Mouse (Mus musculus) urinary bladder, postnatal 14 days (tissue): ENCODE measurements at regions not wholly inside any gene's neighbourhood (a gene's known extent, or its start where the extent isn't known, plus 50 kb on each side); places are given as distances from the start of the nearest gene placed in this dataset.
"Not testable (repeated sequence)": the region's sequence is repeated elsewhere in the genome, so short reads cannot be mapped to it uniquely, and the experiment has no call there.

Experiments used
- DNase-seq: peaks from one replicate; pipeline ENCODE4 v3.0.0; 2021; ENCODE audit warnings: low spot score

DNA sequence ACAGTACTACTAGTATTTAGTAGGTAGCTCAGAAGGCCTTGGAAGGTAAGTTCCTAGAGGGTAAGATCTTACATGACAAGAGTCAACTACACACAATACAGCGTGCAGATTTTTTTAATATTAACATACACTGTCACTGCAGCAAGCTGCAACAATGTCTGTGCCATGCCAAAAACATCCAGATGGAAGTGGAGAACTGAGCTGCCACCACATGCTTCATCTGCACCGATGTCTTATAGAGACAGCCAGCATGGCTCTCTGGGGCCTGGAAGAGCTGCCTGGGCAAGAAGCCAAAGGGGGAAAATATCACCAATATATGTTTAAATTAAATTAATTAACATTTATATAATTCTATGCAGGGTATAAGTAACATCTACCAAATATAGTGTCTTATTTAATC, 795.3 kb downstream of the Cypt12 start:
- no peak for DNase-seq

DNA sequence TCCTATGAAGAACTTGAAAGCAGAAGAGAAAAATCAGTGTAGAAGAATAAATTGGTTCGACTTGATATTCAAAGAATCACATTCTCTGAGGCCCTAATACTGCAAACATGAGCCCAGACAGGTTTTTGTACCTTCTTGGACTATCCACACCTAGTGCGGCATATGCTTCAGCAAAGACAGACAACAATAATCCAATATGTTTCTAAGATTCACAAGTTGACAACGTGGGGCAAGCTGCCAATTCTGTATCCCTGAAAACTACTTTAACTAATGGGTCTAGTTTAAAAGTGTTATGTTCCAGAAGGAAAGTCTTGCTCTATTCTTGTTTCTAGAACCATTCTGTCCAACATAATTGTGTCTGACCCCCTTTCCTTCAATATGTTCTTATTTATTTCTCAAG, 796.0 kb downstream of the Cypt12 start:
- no peak for DNase-seq

DNA sequence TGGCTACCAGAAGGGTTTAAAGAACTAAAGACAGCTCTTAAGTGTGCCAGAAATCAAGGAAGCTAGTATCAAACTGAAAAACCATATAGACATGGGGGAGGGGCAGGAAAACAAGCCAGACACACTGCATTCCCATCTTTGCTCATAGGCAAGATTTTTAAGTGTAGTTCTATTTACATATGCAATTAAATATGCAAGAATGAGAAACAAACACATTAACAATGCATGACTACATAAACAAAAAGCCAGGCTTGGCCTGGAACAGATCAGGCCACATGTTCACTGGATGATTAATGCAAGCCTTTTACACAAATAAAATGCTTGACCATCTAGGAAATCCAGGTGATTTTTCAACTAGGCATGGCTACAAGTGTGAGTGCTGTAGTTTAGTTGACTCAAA, 798.0 kb downstream of the Cypt12 start:
- no peak for DNase-seq

DNA sequence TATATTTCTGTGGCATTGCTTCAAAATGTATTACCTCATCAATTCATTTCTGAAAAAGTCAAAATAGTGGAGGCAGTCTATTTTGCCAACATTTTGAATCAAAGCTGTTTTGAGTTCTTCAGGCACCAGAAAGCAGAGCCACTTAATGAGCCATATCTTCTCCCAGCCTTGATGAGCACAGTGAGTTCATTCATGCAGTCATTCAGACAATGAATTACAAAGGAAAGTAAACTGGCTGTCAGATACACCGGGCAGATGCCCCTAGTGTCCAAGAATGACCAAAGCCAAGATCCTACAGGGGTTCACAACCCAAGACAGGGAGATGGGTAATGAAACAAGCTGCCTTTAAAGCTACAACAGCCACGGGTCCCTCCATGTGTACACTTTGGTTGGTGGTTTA, 798.7 kb downstream of the Cypt12 start:
- no peak for DNase-seq

DNA sequence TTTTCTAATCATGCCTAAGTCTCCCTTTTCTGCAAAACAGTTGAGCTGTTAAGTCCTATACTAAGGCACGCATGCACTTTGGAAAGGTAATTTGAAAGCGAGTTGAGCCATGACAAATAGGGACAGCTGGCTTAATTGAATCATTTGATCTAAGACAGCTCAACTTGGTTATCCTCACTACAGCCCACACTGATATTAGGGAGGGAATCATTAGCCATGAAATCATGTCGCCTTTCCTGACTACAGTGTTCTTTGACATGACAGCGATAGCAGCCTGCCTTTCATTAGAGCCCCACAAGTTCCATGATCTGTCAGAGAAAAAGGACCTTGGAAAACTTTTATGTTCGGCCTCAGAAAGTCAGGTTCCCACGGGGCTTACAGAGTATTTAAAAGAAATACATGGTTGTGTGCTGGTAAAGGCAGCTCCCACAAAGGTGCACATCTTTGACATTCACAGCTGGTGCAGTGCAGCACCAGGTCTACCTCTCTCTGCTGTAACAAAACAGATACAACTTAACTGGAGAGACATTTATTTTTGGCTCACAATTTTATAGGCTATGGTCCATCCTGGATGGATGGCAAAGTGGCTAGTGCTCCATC, 803.5 kb downstream of the Cypt12 start:
- no peak for DNase-seq

DNA sequence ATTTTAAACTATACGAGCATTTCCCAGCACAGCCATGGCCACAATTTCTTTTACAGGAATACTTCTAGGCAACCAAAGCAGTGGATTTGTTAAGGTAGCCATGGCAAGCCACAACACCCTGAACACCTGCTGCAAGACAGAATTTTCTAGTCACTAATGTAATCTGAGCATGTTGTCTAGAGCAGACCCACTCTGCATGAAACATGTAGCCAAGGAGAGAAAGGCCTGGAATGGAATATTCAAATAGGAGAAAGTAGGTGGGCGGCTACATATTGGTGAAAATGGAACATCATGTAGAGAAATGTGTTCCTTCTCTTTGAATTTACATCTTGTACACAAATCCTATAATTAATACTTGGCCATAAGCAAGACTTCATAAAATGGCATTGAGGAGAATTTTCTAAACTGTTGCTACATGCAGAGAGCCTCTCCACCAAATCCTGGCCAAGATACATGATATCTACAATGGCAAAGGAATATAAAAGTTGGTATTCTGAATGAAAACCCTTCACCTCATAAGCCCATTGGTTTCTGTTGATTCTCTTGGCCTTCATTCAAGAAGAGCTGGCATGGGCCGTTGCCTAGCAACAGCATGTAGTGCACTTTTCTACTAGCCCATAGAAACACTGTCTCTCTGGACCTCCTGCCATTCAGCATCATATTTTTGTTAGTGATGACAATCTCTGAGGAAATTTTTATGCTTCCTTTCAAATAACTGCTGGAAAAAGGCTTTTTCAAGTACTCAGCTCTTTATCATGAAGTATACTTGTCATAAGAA, 816.3 kb downstream of the Cypt12 start:
- no peak for DNase-seq

DNA sequence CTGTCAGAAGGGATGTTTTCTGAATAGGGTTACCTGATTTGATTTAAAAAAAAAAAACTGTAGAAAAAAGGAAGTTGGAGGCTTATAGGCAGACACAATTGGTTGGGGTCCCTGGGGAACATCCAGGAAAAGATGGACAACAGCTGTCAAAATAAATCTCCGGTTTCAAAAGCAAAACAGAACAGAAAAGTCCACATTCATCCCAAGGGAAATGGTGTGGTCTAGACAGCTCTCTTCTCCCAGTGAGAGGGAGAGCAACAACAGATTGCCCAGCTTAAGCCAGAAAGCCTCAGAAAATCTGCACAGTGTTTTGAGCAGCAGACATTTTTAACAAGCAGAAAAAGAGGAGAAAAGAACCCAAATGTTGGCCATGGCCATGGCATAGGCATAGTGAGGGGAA, 830.3 kb downstream of the Cypt12 start:
- DNase-seq, result no peak

DNA sequence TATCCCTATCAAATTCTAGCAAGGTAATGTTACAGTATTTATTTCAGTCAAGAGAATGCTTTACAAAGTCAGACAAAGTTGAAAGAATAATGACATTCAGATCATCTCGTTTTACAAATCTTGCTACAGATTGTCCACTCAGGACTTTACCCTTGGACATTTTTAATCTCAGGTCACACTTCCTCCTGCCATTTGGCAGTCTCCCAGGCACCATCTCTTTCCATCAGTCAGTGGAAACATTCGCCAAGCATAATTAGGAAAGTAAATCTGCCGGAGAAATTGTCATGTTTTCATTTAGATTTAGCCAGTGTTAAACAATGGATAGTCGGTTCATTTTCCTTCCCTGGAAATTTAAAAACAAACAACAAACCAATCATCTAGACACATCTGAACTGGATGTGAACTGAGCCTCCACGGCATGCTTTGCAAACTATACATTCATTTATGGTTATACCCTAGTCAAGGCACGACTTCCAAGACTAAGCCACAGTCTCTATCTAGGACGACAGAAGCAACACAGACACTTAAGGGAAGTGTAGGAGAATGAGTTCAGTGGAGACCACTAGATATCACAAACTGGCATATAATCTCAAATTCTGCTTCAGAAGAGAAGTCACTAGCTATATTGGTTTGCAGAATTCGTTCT, 839.4 kb downstream of the Cypt12 start:
- DNase-seq, result no peak

DNA sequence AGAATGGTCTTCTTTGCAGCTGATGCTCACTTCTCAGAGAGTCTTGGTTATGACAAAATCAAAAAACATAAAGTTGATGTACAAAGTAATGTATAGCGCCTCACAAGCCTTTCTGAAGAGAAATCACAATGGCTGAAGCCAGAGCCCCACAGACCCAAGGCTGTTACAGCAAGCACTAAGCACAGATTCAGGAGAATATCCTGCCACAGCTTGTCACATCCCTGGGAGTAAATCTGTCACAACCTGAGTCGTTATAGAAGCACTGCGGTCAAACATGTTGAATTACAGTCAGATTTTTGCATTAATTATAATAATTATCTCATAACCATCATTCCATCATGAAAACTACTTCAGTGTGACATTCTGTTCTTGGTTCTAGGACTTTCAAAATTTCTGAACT, 825.7 kb downstream of the 1700064H15Rik start:
- no peak for DNase-seq

DNA sequence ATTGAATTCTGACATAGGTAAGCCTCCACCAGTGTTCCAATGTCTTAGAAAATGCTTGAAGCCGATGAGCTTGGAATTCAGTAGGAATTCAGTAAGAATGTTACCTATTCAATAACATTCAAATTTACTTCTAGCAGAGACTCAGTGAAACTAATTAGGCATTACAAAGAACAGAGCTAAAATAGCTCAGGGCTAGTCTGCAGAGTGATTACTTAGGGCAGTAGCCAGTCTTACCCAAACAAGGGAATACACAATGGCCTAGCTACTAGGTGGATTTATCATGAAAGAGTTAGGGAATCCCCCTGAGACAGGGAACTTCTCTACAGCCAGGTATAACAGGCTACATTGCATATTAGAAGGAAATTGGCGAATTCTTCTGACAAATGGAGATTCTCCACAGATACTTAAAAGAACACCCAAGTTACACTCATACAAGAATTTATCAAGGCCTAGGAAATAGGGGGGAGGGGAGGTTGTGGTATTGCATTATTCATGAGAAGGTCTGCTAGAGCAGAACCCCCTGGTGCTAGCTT, 799.6 kb downstream of the 1700064H15Rik start:
- DNase-seq, result not testable (repeated sequence)

DNA sequence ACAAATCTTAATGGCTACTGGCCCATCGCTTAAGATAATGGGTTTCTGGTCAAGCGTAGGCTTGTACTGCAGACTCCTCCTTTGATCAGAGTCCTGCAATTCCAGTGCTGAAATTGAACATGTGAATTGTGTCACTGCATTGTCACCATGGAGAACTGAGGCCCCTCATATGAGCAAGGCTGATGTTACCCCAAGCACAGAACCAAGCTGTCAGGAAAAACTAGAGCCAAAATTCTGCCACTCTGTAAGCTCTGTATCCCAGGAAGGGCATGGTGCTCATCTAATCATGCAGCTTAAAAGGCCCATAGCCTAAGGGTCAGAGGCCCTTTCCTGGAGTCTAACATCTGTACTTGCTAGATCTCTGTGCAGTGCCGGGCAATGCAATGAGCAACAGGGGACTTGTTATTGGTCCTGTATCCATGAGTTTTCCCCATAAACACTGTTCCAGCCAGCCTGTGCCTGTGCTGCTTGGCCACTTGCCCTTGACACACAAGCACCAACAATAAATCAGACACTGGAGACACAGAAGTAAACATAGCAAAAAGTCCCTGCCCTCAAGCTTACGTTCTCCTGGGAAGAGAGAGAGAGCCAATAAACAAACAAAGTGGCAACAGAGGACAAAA, 760.2 kb downstream of the 1700064H15Rik start:
- peak; percentile 15 for DNase-seq

DNA sequence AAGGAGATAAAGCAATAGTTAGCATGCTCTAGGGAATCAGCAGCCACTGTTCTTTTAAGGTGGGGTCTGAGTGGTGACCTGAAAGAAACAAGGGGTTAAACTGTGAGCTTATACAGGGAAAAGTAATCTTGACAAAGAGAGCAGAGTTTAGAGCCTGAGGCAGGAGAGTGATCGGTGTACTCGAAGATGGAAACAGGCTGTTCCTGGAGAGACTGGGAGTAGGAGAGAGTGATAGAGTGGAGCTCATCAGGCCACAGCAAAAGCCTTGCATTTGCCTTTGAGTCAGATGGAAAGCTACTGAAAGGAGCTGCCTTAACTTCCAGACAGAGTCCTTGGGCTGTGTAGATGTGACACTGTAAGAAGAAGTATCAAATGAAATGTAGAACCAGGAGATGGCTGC, 759.7 kb downstream of the 1700064H15Rik start:
- no peak for DNase-seq

DNA sequence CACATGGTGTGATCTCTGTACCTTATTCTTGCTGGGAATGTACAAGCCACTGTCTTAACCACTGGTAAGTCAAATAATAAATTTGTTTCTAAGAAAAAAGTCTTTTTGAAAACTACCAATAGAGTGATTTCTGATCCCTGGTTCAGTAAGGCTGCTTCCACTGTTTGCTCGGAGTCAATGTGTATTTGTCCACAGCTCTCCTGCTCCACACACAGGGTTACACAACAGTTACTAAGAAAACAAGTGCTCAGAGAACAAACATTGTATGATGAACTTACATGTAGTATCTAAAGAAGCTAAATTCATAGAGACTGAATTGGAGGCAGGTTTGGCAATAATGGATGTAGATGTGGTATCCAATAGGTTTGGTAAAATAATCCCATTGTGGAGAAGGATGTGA, 751.4 kb downstream of the 1700064H15Rik start:
- DNase-seq, result no peak

DNA sequence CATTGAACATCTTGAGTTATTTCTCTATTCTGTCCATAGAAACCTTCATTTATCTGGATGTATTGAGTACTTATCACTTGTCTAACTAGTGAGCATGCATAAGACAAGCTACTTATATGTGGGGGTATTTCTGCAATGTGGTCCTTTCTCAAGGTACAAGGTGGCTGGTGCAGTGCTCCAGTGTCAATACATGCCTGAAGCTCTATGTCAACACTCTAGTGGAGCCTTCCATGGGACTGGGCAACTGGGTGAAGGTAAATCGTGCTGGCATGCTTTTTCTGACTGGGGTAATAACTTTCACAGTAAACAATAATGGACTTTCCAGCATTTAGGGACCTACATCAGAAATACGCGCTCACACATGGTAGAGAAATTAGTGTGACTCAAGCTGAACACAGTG, 750.9 kb downstream of the 1700064H15Rik start:
- DNase-seq, result no peak

DNA sequence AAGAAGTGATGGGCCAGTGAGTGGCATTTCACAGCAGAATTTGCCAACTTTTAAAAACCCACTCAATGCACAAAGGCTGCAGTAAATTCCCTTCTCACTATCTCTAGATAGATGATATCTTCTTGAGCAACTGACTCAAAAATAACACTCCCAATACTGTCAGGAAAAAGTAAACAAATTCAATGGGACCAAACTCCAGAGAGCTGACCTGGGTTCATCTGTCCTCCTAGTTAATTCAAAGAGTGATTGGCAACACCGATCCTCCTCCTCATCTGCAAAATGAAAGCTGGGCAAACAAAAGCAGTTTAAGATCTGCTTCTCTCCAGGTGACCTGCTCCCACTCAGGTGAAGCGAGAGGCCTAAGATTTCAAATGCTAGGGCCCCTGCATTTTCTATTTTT, 747.3 kb downstream of the 1700064H15Rik start:
- no peak for DNase-seq

DNA sequence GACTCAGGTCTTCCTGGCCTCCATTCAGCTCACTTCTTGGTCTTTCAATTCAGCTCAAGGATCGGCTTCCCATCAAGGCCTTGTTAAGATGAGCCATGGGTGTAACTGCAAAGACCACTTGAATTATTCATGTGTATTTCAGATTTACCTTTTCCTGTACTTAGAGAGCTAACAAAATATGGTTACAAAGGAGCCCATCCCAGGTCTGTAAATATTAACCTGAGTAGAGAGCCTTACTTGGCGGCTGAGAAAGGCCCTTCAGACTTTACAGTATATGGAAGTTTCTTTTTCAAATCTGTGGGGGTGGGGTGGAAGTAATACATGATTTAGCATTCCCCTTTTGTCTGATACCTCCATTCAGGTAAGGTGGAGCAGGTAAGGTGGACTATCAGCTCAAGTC, 735.7 kb downstream of the 1700064H15Rik start:
- no peak for DNase-seq

DNA sequence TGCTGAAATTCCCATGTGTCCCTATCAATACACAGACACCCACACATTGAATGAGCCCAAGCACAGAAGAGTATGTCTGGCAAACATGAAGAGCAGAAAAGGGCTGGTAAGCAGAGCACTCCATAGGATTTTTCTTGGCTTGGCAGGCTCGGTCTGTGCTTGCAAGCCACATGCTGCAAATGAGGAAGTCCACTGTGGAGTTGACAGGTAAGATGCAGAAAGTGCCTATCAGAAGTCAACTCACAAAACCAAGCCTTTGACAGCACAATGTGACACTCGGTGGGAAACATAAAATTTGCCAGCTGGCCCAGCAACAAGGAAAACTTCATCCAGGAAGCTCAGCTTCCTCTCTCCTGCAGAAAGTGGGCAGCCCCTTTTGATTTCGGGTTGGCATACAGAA, 722.7 kb downstream of the 1700064H15Rik start:
- DNase-seq, result no peak

DNA sequence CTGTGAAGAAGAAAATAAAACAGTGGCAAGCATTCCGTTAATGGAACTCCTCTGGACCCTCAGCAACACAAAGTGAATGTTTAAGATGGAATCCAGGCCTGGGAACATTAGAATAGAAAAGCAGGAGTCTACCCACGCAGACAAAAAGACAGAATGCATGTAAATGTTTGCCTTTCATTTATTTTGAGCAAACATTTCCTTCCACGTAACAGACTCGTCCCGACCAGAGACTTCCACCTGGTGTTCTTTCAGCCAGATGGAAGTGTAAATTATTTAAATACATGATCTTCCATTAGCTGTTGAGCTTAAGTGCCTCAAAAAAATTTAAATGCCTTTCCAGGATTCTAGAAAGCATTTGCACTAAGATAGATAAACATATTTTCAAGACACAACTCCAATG, 722.3 kb downstream of the 1700064H15Rik start:
- DNase-seq, result no peak

DNA sequence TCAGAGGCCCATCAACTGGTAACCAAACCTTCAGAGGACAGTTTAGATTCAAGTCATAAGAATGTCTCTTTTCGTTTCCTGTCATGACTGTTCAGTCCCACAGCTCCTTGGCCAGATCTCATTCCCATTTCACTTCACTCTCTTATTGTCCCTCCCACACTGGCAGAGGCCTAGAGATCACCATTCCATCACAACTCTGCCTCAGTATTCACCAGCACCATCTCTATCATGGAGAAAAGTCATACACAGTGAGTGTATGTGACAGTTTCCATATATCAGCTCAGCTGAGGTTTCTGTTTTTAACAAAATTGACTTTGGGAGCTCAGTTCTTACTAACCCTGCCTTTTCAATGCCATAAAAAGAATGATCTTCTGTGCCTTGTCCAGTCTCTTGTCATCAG, 719.7 kb downstream of the 1700064H15Rik start:
- DNase-seq, result no peak

DNA sequence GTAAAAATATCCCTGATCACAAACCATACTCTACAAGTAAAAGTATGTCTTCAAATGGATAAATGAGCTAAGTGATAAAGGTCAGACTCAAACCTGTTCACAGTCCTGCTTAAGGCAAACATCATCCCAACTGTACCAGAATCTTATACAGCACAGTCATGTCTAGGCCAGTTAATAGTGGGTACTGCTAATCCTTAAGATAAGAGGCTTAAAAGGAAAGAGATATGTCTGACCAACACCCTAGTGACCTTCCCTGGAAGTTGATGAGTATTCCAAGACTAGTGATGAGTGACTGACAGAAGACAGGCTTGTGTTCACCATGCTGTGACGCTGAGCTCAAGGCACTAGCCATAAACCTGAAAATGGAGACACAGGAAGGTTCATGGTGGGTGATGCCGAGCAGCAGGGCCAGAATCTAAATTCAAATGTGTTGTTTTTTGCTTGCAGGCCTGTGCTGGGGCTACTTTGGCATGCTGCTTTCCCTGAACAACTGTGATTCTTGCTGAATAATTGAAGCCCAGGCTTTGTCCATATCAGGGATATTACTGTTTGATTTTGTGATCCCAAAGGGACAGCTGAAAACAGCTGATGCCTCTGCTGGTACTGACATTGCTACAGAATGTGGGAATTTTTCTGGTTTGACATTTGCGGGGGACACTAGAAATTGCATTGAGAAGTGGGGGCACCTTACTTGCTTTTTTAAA, 699.9 kb downstream of the 1700064H15Rik start:
- no peak for DNase-seq

DNA sequence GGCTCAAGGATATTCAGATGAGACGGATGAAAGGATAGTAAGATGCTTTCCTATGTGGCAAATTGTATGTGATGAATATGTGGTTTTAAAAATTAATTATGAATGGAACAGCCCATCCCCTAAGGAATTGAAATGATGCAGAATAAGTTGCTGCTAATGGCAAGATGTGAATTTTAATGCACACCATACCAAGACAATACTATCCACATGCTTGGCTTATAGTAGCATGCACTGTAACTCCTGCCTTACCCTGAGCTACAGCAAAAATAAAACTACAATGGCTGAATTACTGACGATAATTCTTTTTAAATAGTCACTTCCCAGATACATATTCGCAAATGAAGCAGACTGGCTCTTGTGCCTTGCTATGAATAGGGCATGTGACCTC, 699.4 kb downstream of the 1700064H15Rik start:
- DNase-seq, result no peak
